Mouse (Mus musculus) heart, embryonic 11.5 days (tissue): ENCODE measurements at regions not wholly inside any gene's neighbourhood (a gene's known extent, or its start where the extent isn't known, plus 50 kb on each side); places are given as distances from the start of the nearest gene placed in this dataset.

ENCODE experiments used
- ATAC-seq: fragments of 200-750 bp; cut with Nextera tagmentation; replicated peaks from 2 replicates; pipeline ENCODE4 v1.8.0; 2017; ENCODE audit warnings: moderate library complexity; ENCODE audit not compliant: insufficient number of reproducible peaks, low FRiP score, low TSS enrichment
- H3K27ac ChIP-seq: fragments of 300-500 bp; sonication (generic); 2 replicates; pipeline ENCODE4 v1.5.1; 2014; ENCODE audit warnings: mild to moderate bottlenecking, low read depth, low read length
- H3K27me3 ChIP-seq: fragments of 300-500 bp; sonication (generic); 2 replicates; pipeline ENCODE4 v1.6.1; 2014; ENCODE audit warnings: mild to moderate bottlenecking, low read length, mixed read lengths; ENCODE audit not compliant: control insufficient read depth, insufficient read depth
- H3K36me3 ChIP-seq: fragments of 300-500 bp; sonication (generic); 2 replicates; pipeline ENCODE4 v1.6.1; 2014; ENCODE audit warnings: mild to moderate bottlenecking, low read length, moderate library complexity, mixed read lengths; ENCODE audit not compliant: control insufficient read depth, insufficient read depth
- H3K4me1 ChIP-seq: fragments of 300-500 bp; sonication (generic); 2 replicates; pipeline ENCODE4 v1.6.1; 2014; ENCODE audit warnings: low read length; ENCODE audit not compliant: control insufficient read depth, insufficient read depth
- H3K4me2 ChIP-seq: fragments of 300-500 bp; sonication (generic); 2 replicates; pipeline ENCODE4 v1.6.1; 2014; ENCODE audit warnings: mild to moderate bottlenecking, moderate library complexity
- H3K4me3 ChIP-seq: fragments of 300-500 bp; sonication (generic); 2 replicates; pipeline ENCODE4 v1.5.1; 2014; ENCODE audit warnings: low read depth, low read length
- H3K9ac ChIP-seq: fragments of 300-500 bp; sonication (generic); 2 replicates; pipeline ENCODE4 v1.6.1; 2014; ENCODE audit warnings: mild to moderate bottlenecking, low read depth, low read length, moderate library complexity
- H3K9me3 ChIP-seq: fragments of 300-500 bp; sonication (generic); replicated peaks from 2 replicates; pipeline ENCODE4 v1.6.1; 2016; ENCODE audit warnings: low read length; ENCODE audit not compliant: control insufficient read depth
- WGBS: fragments of 180-500 bp; shearing (Covaris S2); extraction: QIAGEN DNeasy Blood & Tissue Kit; methylation state at CpG from one replicate; pipeline ENCODE4 v1.1.7; 2014; ENCODE audit not compliant: insufficient replicate concordance; 5-methylcytosine and 5-hydroxymethylcytosine counted together

DNA sequence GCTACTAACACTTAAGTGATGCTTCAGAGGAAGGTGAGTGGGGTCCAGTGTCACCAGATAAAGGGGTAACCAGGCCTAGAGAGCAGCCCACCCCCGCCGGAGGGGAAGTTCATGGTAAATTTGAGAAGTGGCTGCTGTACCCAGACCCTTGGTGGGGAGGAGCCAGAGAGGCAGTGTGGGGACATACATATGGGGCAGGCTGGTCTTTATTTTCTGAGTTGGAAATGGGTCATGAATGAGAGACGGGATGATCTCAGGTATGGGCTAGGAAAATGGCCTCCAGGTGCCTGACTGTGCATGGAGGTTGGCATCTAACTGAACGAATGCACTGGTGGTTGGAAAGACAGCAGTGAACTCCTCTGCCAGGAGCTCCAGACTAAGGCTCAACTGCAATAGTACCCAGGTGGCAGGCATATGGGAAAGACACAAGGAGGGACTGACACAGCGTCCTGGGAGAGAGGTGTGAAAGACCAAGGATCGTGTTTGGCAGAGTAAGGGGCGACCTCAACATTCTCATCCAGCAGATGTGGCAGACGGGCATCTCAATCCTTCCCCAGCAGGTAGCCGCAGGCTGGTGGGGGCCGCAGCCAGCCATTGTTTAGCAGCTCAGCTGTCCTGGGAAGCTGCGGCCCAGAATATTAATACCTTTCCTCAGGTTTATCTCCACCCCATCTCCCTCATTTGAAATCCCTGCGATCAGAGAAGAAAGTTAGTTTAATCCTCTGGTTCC is 387.7 kb downstream of the Rps24 start:
- 57% methylated on average over 12 of the region's 12 CpGs for WGBS
- Histone ChIP-seq H3K4me1 (peaks cover 6% of the 10 kb centered on the region; the same call in 1 of the 2 replicates), H3K27ac (no peak overlapping the region), H3K36me3 (no peaks in the 10 kb centered on the region), H3K27me3 (no peaks in the 10 kb centered on the region), H3K4me3 (no peak overlapping the region), H3K9me3 (no peaks in the 10 kb centered on the region), H3K9ac (no peak overlapping the region), H3K4me2 (no peak overlapping the region)
- ATAC-seq = no peak

DNA sequence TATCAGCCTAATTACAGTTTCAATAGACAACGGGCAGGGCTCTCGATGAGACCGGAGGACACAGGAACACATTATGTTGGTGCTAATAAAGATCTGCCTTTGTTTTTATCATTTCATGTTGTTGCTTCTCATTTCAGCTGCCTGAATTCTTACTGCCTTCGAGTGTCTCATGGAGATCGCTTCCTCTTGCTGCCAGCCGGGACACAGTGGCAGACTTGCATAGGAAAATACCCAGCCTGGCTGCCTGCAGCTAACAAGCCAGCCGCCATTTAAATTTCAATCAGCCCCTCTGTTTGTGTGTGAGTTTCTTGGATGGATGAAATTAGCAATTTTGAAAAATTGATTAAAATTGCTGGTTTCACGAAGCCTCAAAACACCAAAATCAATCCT is 388.2 kb downstream of the Rps24 start:
- H3K4me2 ChIP-seq = no peak overlapping the region
- no peaks in the 10 kb centered on the region for H3K27me3 ChIP-seq
- no peak overlapping the region for H3K27ac ChIP-seq
- ATAC-seq = no peak
- peaks cover 6% of the 10 kb centered on the region; the same call in 1 of the 2 replicates for H3K4me1 ChIP-seq
- no peak overlapping the region for H3K9ac ChIP-seq
- no peaks in the 10 kb centered on the region for H3K36me3 ChIP-seq
- H3K9me3 ChIP-seq = no peaks in the 10 kb centered on the region
- 64% methylated on average over 8 of the region's 8 CpGs for WGBS
- no peak overlapping the region for H3K4me3 ChIP-seq

DNA sequence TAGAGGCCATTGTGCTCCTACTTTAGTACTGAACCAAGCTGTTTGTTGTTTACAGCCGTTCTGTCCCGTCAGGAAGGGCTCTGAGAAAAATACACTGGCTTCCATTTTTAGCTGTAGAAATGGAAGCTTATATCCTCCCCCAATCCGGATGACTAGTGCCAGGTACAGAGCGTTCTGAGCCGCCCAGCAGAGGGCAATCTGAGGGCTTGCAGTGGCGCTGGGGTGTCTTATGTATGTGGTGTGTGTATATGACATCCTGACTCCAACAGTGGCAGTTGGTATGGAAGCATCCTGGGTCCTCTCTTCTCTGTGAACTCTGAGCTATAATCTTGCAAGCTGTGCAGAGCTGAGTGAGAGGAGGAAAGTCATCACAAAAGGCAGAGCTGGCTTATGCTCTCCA is 389.0 kb downstream of the Rps24 start:
- WGBS = 59% methylated on average over 6 of the region's 6 CpGs
- no peak for ATAC-seq
- Histone ChIP-seq H3K36me3 (no peaks in the 10 kb centered on the region), H3K4me2 (no peak overlapping the region), H3K9ac (no peak overlapping the region), H3K27me3 (no peaks in the 10 kb centered on the region), H3K4me3 (no peak overlapping the region), H3K9me3 (no peaks in the 10 kb centered on the region), H3K27ac (no peak overlapping the region), H3K4me1 (peaks cover 6% of the 10 kb centered on the region; the same call in 1 of the 2 replicates)

- ATAC-seq = no peak
- H3K4me1 ChIP-seq = peaks cover under 1% of the 10 kb centered on the region; the same call in 1 of the 2 replicates
- no peaks in the 10 kb centered on the region for H3K27me3 ChIP-seq
- 84% methylated on average over 5 of the region's 5 CpGs for WGBS
- no peak overlapping the region for H3K9ac ChIP-seq
- H3K4me2 ChIP-seq = no peak overlapping the region
- H3K9me3 ChIP-seq = no peaks in the 10 kb centered on the region
- H3K4me3 ChIP-seq = no peak overlapping the region
- no peaks in the 10 kb centered on the region for H3K36me3 ChIP-seq
- H3K27ac ChIP-seq = no peak overlapping the region
These were observed 389.6 kb downstream of the Rps24 start for GRCm38 (mm10) chr14:24876508-24876907.

- Histone ChIP-seq H3K27me3 (no peaks in the 10 kb centered on the region), H3K4me2 (no peak overlapping the region), H3K36me3 (no peaks in the 10 kb centered on the region), H3K4me1 (no peaks in the 10 kb centered on the region), H3K27ac (no peak overlapping the region), H3K9me3 (no peaks in the 10 kb centered on the region), H3K9ac (no peak overlapping the region), H3K4me3 (no peak overlapping the region)
- 65% methylated on average over 3 of the region's 3 CpGs for WGBS
- ATAC-seq = no peak
These were observed 390.9 kb downstream of the Rps24 start for GRCm38 (mm10) chr14:24877853-24878252.

DNA sequence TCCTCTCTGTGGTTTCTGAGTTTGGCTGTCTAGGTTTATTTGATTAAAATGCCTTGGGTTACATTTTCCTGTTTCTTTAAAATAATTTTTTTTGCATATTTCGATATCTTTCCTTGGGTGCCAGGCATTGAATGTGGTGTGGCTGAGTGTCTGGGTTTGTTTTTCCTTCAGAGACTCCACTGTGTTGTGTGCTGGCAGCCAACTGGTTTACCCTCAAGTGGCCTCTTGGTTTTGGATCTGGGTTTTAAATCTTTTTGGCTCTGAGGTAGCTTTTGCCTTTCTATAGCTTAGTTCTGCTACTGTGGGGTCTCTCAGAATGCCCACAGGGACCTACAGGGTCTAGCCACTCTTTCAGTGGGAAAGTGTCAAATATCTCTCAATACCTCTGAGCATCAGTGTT is 399.2 kb downstream of the Rps24 start:
- H3K4me3 ChIP-seq = no peak overlapping the region
- 77% methylated on average over 1 of the region's 1 CpGs for WGBS
- H3K9me3 ChIP-seq = no peaks in the 10 kb centered on the region
- H3K36me3 ChIP-seq = no peaks in the 10 kb centered on the region
- H3K27ac ChIP-seq = no peak overlapping the region
- H3K4me2 ChIP-seq = no peak overlapping the region
- no peak for ATAC-seq
- no peaks in the 10 kb centered on the region for H3K4me1 ChIP-seq
- no peaks in the 10 kb centered on the region for H3K27me3 ChIP-seq
- H3K9ac ChIP-seq = no peak overlapping the region

GRCm38 (mm10) chr14:24886896-24887421 is 400.0 kb downstream of the Rps24 start:
- H3K27ac ChIP-seq = no peak overlapping the region
- H3K4me2 ChIP-seq = no peak overlapping the region
- no peaks in the 10 kb centered on the region for H3K36me3 ChIP-seq
- H3K4me1 ChIP-seq = no peaks in the 10 kb centered on the region
- H3K27me3 ChIP-seq = no peaks in the 10 kb centered on the region
- H3K9ac ChIP-seq = no peak overlapping the region
- 60% methylated on average over 8 of the region's 8 CpGs for whole genome bisulfite sequencing
- H3K9me3 ChIP-seq = no peaks in the 10 kb centered on the region
- no peak overlapping the region for H3K4me3 ChIP-seq
- no peak for ATAC-seq

- Histone ChIP-seq H3K4me2 (no peak overlapping the region), H3K9me3 (no peaks in the 10 kb centered on the region), H3K36me3 (no peaks in the 10 kb centered on the region), H3K4me3 (no peak overlapping the region), H3K27ac (no peak overlapping the region), H3K27me3 (no peaks in the 10 kb centered on the region), H3K9ac (no peak overlapping the region), H3K4me1 (no peaks in the 10 kb centered on the region)
- ATAC-seq = no peak
- WGBS = 83% methylated on average over 2 of the region's 2 CpGs
These were observed 403.9 kb downstream of the Rps24 start for GRCm38 (mm10) chr14:24890856-24891255.

- 24% methylated on average over 1 of the region's 1 CpGs for WGBS
- no peaks in the 10 kb centered on the region for H3K9me3 ChIP-seq
- no peaks in the 10 kb centered on the region for H3K4me1 ChIP-seq
- no peak overlapping the region for H3K4me2 ChIP-seq
- no peak overlapping the region for H3K9ac ChIP-seq
- no peak overlapping the region for H3K4me3 ChIP-seq
- ATAC-seq = no peak
- H3K27me3 ChIP-seq = no peaks in the 10 kb centered on the region
- H3K36me3 ChIP-seq = no peaks in the 10 kb centered on the region
- peak overlapping the region; percentile 2; the same call in 1 of the 2 replicates for H3K27ac ChIP-seq
These were observed 408.3 kb downstream of the Rps24 start for GRCm38 (mm10) chr14:24895196-24895595.
